In the genomic region with DNA sequence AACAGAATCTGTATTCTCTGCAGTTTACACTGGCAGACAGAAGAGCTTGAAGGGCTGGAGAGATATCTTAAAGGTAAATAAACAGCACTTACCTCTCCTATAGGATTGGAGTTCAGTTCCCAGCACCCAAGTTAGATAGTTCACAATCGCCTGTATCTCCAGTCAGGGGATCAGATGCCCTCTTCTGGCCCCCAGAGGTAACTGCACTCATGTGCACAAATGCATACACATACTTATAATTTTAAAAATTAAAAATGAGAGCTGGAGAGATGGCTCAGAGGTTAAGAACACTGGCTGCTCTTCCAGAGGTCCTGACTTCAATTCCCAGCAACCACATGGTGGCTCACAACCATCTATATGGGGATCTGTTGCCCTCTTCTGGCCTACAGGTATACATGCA, we compare ENCODE assay signal across 25 mouse cellular contexts. TPM values are rescaled to one million over a fixed set of nuclear protein-coding genes. Genes with fewer than 3 reads are reported as not detected.
DNase-seq lines count a peak whose midpoint lies in the region; ATAC-seq and TF ChIP-seq lines count a peak whose summit lies in the region.
"Had no signal": no experiment of that assay in that cellular context is flagged by ENCODE, and none has a peak within 500 bp of the region (broad histone marks: within the 10 kb centered on the region; RNA-seq: fewer than 3 reads in every experiment).

No protein-coding gene starts in this region.

- no peaks in the 10 kb centered on the region for H3K4me1 ChIP-seq in cerebellum, adult 2 months (ENCODE audit: control insufficient read depth, insufficient read depth, low read length)
- H3K4me1 ChIP-seq: embryonic facial prominence, embryonic 12.5 days; forebrain, embryonic 13.5 days; liver, embryonic 13.5 days; megakaryocyte, embryonic 14.5 days; midbrain, embryonic 15.5 days had no signal

- no peak for ATAC-seq in Patski
- ATAC-seq: forebrain, embryonic 13.5 days; midbrain, embryonic 15.5 days had no signal

- no peaks in the 10 kb centered on the region for H3K27me3 ChIP-seq in Patski
- no peaks in the 10 kb centered on the region for H3K27me3 ChIP-seq in cerebellum, adult 2 months (ENCODE audit: control insufficient read depth, insufficient read depth, low read length)
- H3K27me3 ChIP-seq: embryonic facial prominence, embryonic 12.5 days; forebrain, embryonic 13.5 days; liver, embryonic 13.5 days; megakaryocyte, embryonic 14.5 days; midbrain, embryonic 15.5 days had no signal

- no peak overlapping the region for H3K4me3 ChIP-seq in left cerebral cortex, adult 2 months
- no peak overlapping the region for H3K4me3 ChIP-seq in cerebellum, adult 2 months (replicated peaks; ENCODE audit: insufficient read depth, low read depth, low read length)
- H3K4me3 ChIP-seq: embryonic facial prominence, embryonic 12.5 days; erythroblast, embryonic 14.5 days; forebrain, embryonic 13.5 days; liver, embryonic 13.5 days; megakaryocyte, embryonic 14.5 days; midbrain, embryonic 15.5 days had no signal

- WGBS in cerebellum, adult 2 months: 98% methylated on average over 1 of the region's 1 CpGs

- TF ChIP-seq CTCF in left cerebral cortex, adult 2 months (IDR thresholded peaks at IDR 0.05): peak; percentile 20
- TF ChIP-seq CTCF in Patski (IDR thresholded peaks at IDR 0.05): peak; percentile 60
- no peak for TF ChIP-seq CTCF in cerebellum, adult 2 months (IDR thresholded peaks at IDR 0.05; ENCODE audit: borderline replicate concordance, insufficient read depth, low read depth, low read length)

- intact Hi-C loops in heart, postnatal 25 days (cut with DNase I): no loop called here
- intact Hi-C loops in left cerebral cortex, adult 2 months (cut with DNase I): no loop called here
- intact Hi-C loops in gastrocnemius, postnatal 14 days (cut with DNase I; ENCODE audit: low total_unique reads): no loop called here

- H3K27ac ChIP-seq in left cerebral cortex, adult 2 months: no peak overlapping the region
- H3K27ac ChIP-seq in cerebellum, adult 2 months (ENCODE audit: insufficient read depth, low read length): no peak overlapping the region
- H3K27ac ChIP-seq: embryonic facial prominence, embryonic 12.5 days; forebrain, embryonic 13.5 days; liver, embryonic 13.5 days; midbrain, embryonic 15.5 days had no signal

- DNase-seq in heart, adult 11 months: peak; percentile 39
- no peak for DNase-seq in heart, postnatal 25 days (ENCODE audit: low spot score)
- no peak for DNase-seq in left cerebral cortex, adult 2 months (ENCODE audit: extremely low spot score in 1 of 2, low spot score in 2 of 2)
- DNase-seq in left cerebral cortex, adult 11 months (ENCODE audit: low spot score): no peak
- peak; percentile 17 for DNase-seq in 416B (ENCODE audit: low read depth)
- no peak for DNase-seq in Patski (ENCODE audit: low read depth, low spot score)
- no peak for DNase-seq in cerebellum, adult 2 months
- DNase-seq in gastrocnemius, postnatal 14 days: no peak
- DNase-seq: adrenal gland, postnatal 36 days; cerebellum, adult 18-20 months; gastrocnemius, postnatal 25 days; kidney, postnatal 10 days; left cerebral cortex, postnatal 4 days; liver, embryonic 13.5 days; lung, postnatal 14 days; right cerebral cortex, postnatal 14 days; thymus, adult 18-20 months had no signal

- CTCF ChIA-PET in Patski (lab: Charles Lee): interaction anchor here (1.3 to 1.6 kb wide), 3 partner anchors 9 to 11 kb away, joined by 5 read pairs; no protein-coding TSS in a partner anchor

- in situ Hi-C loops in Patski (cut with MboI; ENCODE audit: low pct_unique_long_range_greater_than_20kb): loop anchor here (5.0 kb wide), 1 partner anchor 72 kb away; no protein-coding TSS in a partner anchor

- POLR2A ChIA-PET in Patski (lab: Charles Lee): no interaction called here

- no peak for TF ChIP-seq POLR2A in cerebellum, adult 2 months (IDR thresholded peaks at IDR 0.05; ENCODE audit: borderline replicate concordance, insufficient read depth, low read length)

RNA-seq across cellular contexts. Expression of a gene that starts 9.0 kb away (rescaled TPM):
- total RNA-seq in heart, postnatal 25 days (2021): 10 to 100 TPM; 12.8 to 13.1 TPM
- 10 to 100 TPM; 21.4 to 23.2 TPM for total RNA-seq in left cerebral cortex, adult 2 months (2021)
- polyA plus RNA-seq in Patski (2021): 40.9 TPM
- polyA plus RNA-seq in cerebellum, adult 2 months (2012; rRNA removed): 14.0 and 14.1 TPM in 2 replicates
- total RNA-seq in gastrocnemius, postnatal 14 days (2021): 10 to 100 TPM; 10.5 to 10.9 TPM

RNA-seq across cellular contexts. Expression of a gene that starts 21.0 kb away (rescaled TPM):
- total RNA-seq in heart, postnatal 25 days (2021): not detected
- total RNA-seq in left cerebral cortex, adult 2 months (2021): under 1 TPM in 1 of 2 experiments, not detected in 1; 0.09 TPM
- polyA plus RNA-seq in Patski (2021): 1.1 TPM
- 37.3 and 43.9 TPM in 2 replicates for polyA plus RNA-seq in cerebellum, adult 2 months (2012; rRNA removed)
- not detected for total RNA-seq in gastrocnemius, postnatal 14 days (2021)
- total RNA-seq: adrenal gland, postnatal 36 days; gastrocnemius, postnatal 25 days; left cerebral cortex, adult 18-20 months had no signal
- polyA plus RNA-seq: erythroblast, embryonic 14.5 days; heart, embryonic 16.5 days; spleen, adult 2 months had no signal

Comparison
In these comparisons a context has a peak if more than half of its experiments do, and no peak if none do; other contexts are left out.
1. DNase-seq: peak in heart, adult 11 months (single experiment) and 416B (single experiment); none in heart, postnatal 25 days (single experiment), left cerebral cortex, adult 2 months (0 of 2), left cerebral cortex, adult 11 months (single experiment), Patski (single experiment), cerebellum, adult 2 months (0 of 2) and gastrocnemius, postnatal 14 days (single experiment).